Mouse (Mus musculus): ENCODE measurements around the gene Gm9747.

Gene Gm9747

DNA sequence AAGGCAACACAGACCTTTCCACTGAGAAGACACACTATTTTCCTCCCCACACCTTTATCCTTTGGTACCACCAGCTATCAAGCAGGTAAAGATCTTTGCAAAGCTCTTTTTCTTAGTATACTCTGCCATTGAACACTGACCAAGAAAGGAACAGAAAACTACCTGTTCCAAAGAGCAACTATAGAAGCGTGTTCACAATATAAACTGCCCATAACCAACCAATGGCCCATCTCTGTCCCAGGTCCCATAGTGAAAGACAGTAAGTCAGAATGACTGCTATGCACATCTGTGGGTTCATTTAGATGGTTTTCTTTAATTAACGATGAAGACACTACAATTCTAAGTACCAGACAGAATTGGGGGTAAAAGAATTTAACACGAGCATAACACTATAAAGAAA, at the start of gene Gm9747:
Gene Gm9747, plus strand, starts transcription at position 301 of the 400 bp plus-strand sequence.
- DNase-seq (ENCODE audit: low spot score in 2 of 2) = no peak

DNA sequence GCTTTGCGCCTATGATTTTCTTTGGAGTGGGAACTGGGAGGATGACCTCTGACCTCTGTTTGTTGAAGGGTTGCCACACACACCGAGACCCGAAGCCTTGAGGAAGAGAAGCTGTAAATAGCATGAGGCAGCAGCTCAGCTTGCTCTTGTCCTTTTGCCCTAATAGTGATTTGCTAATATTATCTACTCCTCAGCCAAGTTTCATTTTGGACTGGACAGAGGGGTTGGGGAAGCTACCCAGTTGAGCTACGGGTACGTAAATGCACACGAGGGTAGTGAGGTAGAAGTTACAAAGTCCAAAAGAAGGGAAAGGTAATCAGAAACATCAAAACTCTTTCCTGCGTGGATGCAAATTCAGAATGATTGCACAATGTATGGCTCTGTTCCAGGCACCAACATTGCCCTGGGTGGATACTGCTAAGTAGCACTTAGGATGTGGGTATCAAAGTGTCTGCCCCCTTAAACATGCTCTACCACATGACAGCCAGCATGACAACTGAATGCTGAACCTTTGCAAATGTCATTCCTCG, 48.9 kb upstream of the Gm9747 start:
- no peak for DNase-seq (ENCODE audit: low spot score in 2 of 2)

DNA sequence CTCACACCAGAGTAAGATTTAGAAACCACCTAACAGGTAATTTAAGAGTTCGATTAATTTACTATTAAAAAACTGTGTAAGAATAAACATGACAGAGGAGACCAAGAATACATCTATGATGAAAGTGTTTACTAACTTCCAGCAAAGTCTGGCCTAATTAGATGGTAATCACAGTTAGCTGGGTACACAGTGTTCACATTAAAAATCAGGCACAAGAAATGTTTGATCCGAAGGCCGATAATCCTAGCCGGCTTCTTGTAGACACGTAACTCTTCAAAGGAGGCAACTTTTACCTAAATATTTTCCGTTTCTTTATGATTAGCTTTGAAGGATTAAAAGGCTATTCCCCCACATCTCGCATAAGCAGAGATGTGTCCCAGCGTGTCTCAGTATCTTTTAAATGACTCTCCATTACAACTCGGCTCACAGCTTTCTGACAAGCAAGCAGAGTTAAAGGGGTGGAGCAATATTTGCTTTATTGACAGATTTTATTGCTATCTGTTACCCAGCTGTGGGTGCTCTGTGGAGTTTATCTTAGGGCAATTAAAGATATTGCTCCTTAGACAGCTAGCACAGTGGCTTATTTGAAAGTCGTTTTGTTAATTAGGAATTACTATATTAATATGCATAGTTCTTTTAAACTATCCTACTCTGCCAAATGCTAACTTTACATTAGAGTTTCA, 44.2 kb upstream of the Gm9747 start:
- no peak for DNase-seq (ENCODE audit: low spot score in 2 of 2)

- no peak for DNase-seq (ENCODE audit: low spot score in 2 of 2)
Observed at GRCm38 (mm10) chr1:82189516-82189915, 43.4 kb upstream of the Gm9747 start.

GRCm38 (mm10) chr1:82191579-82191978, 41.3 kb upstream of the Gm9747 start:
- DNase-seq (ENCODE audit: low spot score in 2 of 2) = no peak

- no peak for DNase-seq (ENCODE audit: low spot score in 2 of 2)
Observed at GRCm38 (mm10) chr1:82199918-82200317, 33.0 kb upstream of the Gm9747 start.

DNA sequence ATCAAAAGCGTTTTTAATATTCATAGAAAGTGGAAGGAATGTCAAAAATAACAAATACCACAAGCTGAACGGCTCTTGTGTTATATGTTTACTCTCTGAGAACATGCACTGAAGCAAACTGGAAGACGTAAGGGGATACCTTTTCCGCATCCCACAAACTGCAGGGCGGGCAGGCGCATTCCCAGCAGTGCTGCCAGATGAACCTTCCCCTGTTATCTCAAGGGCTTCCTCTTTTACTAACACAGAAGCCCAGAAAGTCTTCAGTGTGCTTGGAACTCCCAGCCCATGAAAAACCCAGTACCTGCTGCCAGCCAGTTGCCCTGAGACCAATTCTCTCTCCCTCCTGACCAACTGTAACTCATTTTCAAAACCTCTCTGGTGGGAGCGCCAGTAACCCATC, 32.3 kb upstream of the Gm9747 start:
- DNase-seq (ENCODE audit: low spot score in 2 of 2) = no peak

DNA sequence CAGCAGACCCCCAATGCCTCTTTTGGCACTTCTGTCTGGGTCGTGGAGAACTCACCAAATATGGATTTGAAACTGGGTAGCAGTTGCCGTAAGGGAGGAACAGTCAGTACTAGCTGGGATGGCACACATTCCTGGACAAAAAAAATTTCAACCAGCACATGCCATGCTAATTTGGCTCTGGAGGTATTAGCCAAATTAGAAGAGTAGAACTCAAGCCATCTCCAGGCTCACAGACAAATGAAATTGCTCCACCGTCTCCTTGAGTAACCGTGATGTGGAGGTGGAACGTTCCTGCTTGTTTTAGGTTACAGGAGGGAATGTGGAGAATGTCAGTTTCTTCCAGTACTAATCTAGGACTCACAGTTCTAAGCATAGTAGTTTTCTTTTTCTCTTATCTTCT, 25.4 kb upstream of the Gm9747 start:
- no peak for DNase-seq (ENCODE audit: low spot score in 2 of 2)

DNA sequence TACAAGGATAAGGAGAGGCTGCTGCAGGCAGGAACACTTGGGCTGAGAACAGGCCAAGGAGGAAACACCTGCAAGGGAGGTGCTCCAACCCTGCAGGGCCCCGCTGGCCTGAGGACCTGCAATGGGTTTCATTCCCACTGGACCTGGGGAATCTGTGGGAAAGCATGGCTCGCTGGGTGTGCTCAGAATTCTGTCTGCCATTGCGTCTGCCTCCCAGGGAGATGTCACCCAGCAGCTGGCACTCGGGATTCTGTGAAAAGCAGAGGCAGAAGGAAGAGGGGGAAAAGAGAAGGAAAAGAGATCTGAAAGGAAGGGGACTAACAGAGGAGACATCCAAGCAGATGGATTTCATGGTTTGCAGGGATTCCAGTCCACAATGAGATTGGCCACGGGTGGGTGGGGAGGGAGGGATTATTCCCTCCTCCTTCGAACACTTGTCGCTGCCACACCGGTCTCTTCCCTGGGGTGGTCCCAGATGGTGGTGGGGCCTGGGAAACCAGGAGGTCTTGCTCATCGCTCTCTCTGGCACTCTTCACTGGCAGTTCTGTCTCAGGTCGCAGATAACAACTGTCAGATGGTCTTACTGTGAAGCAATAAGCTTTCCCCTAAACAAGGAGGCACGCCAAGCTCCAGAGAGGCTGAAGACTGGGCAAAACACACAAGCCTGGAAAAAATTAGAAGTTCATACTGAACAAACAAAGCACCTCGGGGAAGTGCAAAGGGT, 12.1 kb upstream of the Gm9747 start:
- no peak for DNase-seq (ENCODE audit: low spot score in 2 of 2)

GRCm38 (mm10) chr1:82221462-82221861, 11.4 kb upstream of the Gm9747 start:
- DNase-seq (ENCODE audit: low spot score in 2 of 2) = no peak

GRCm38 (mm10) chr1:82223042-82223795, 9.7 kb upstream of the Gm9747 start:
- no peak for DNase-seq (ENCODE audit: low spot score in 2 of 2)

GRCm38 (mm10) chr1:82228841-82229240, 4.1 kb upstream of the Gm9747 start:
- no peak for DNase-seq (ENCODE audit: low spot score in 2 of 2)

DNA sequence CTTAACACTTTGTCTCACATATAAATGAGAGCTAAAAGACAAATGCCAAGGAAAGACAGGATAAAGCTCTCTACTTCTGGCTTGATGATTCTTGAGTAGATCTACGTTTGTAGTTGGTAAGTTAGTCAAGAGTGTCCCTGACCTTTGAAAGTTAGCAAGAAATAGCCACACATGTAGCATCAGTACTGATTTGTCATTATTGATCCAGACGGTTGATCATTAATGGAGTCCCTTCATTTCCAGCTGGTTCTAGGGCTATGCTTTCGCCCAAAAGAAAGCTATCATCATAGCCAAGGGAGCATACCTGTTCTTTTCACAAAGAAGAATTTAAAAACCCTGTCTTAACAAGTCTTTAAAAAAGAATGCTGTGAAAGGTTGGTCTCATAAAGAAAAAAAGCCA, 1.7 kb downstream of the Gm9747 start:
- DNase-seq (ENCODE audit: low spot score in 2 of 2) = no peak

GRCm38 (mm10) chr1:82235455-82236104, 2.7 kb downstream of the Gm9747 start:
- DNase-seq (ENCODE audit: low spot score in 2 of 2) = peak in 1 of 2 experiments; percentile 1

DNA sequence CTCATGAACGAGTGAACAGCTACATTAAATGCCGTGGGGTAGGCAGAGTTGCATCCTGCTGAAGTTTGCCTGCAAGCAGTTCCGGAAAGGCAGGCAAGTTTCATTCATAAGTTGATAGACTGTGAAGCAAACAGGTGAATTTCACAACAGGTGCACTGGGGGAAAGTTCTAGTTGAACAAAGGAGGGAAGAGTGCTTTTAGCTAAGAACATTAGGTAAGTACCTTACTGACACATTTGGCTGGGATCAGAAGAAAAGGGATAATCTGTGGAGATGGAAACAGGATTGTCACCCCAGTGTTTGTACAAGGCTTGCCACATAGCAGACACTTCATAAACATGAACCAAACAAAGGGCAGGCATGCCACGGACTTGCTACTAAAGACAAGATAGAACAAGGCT, 5.3 kb downstream of the Gm9747 start:
- no peak for DNase-seq (ENCODE audit: low spot score in 2 of 2)

- no peak for DNase-seq (ENCODE audit: low spot score in 2 of 2)
Observed at GRCm38 (mm10) chr1:82239409-82240201, 6.7 kb downstream of the Gm9747 start.

- no peak for DNase-seq (ENCODE audit: low spot score in 2 of 2)
Observed at GRCm38 (mm10) chr1:82243260-82243825, 10.4 kb downstream of the Gm9747 start.

DNA sequence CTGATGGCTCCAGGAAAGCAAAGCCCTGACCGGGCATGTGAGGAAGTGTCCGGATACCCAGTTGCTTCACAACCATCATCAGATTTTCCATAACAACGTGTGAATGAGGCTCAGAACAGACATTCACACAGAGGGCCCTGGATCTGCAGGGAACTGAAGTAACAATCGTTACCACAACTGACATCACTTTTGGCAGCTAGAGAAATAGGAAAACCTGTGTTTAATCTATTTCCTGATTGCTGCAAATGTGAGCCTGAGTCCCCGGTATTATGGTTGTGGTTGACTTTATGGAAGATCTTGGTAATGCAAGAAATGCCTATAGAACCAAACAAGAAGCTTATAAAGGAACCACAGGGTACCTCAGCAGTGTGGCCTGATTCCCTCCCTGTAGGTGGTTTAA, 12.1 kb downstream of the Gm9747 start:
- DNase-seq (ENCODE audit: low spot score in 2 of 2) = no peak

DNA sequence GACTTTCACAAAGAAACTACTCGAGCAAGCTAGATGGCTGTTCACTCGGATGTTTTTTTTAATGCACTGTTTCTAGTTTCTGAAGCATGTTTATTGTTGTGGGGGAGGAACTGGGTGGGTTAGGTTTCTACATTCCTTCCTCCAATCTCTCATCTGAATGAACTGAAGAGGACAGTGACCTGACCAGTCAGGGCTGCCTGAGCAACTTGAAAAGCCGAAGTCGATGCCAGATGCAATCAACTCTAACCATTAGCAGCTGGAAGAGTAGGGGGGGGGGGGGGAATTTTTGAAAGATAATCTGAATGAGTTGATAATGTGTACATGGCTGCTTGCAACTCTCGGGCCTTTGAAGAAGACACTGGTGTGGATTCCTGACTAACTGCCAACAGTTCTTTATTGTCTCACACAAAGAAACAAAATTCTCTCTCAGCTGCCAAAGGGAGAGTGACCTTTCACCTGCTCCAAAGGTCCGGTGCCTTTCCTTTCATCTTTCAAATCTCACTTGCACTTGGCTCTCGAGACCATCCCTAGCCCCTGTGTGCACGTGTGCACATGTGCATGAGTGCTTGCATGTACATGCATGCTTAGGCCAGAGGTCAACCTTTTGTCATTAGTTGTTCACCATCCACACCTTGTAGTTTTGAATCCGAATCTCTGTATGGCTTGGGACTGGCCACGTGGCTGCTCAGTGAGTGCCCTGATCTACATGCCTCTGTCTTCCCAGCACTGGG, 14.5 kb downstream of the Gm9747 start:
- no peak for DNase-seq (ENCODE audit: low spot score in 2 of 2)

- DNase-seq (ENCODE audit: low spot score in 2 of 2) = no peak
Observed at GRCm38 (mm10) chr1:82253789-82254445, 21.0 kb downstream of the Gm9747 start.
